Mouse (Mus musculus) layer of hippocampus, adult 8-10 months (tissue): ENCODE measurements around the gene Ulk3. TPM values are rescaled to one million over a fixed set of nuclear protein-coding genes. Genes with fewer than 3 reads are reported as not detected.

ENCODE experiments used
- DNase-seq, 2 experiments: peaks; one replicate each; pipeline ENCODE4 v3.0.0; 2022; ENCODE audit warnings: low spot score in 2 of 2
- total RNA-seq, 4 experiments: library from RNA; stranded (reverse); gene quantifications; 2 replicates each; pipeline ENCODE4 v1.2.4; 2022

Gene Ulk3
- 10 to 100 TPM; 29.9 to 40.1 (median 37.8) TPM for total RNA-seq

- peak; percentile 60 to 73 for DNase-seq
Observed at GRCm38 (mm10) chr9:57589224-57590126, at the start of gene Ulk3. TSS of gene Ulk3 (plus strand) at chr9:57589452.

GRCm38 (mm10) chr9:57539550-57539949 is 49.7 kb upstream of the Ulk3 start:
- no peak for DNase-seq

GRCm38 (mm10) chr9:57541312-57541711 is 47.9 kb upstream of the Ulk3 start:
- DNase-seq = no peak

GRCm38 (mm10) chr9:57543951-57544350 is 45.3 kb upstream of the Ulk3 start:
- no peak for DNase-seq

- DNase-seq = no peak
Observed at GRCm38 (mm10) chr9:57547287-57547686, 42.0 kb upstream of the Ulk3 start.

GRCm38 (mm10) chr9:57547869-57548268 is 41.4 kb upstream of the Ulk3 start:
- DNase-seq = no peak

GRCm38 (mm10) chr9:57549186-57549585 is 40.1 kb upstream of the Ulk3 start:
- DNase-seq = no peak

- no peak for DNase-seq
Observed at GRCm38 (mm10) chr9:57550126-57550862, 39.0 kb upstream of the Ulk3 start.

- peak in 1 of 2 experiments; percentile 66 for DNase-seq
Observed at GRCm38 (mm10) chr9:57552139-57552887, 36.9 kb upstream of the Ulk3 start, which contains the start of gene Mpi. TSS of gene Mpi (minus strand) at chr9:57552763.

GRCm38 (mm10) chr9:57553119-57553518 is 36.1 kb upstream of the Ulk3 start:
- no peak for DNase-seq

GRCm38 (mm10) chr9:57554753-57555152 is 34.5 kb upstream of the Ulk3 start:
- no peak for DNase-seq

- no peak for DNase-seq
Observed at GRCm38 (mm10) chr9:57557215-57557614, 32.0 kb upstream of the Ulk3 start.

- no peak for DNase-seq
Observed at GRCm38 (mm10) chr9:57558625-57559024, 30.6 kb upstream of the Ulk3 start.

- DNase-seq = no peak
Observed at GRCm38 (mm10) chr9:57559568-57559967, 29.7 kb upstream of the Ulk3 start.

GRCm38 (mm10) chr9:57560263-57560662 is 29.0 kb upstream of the Ulk3 start:
- no peak for DNase-seq

GRCm38 (mm10) chr9:57560861-57561710 is 28.2 kb upstream of the Ulk3 start, which contains the start of gene Scamp2:
TSS of gene Scamp2 (plus strand) at chr9:57560943.
- DNase-seq = peak; percentile 89 to 95

- DNase-seq = no peak
Observed at GRCm38 (mm10) chr9:57561711-57562099, 27.5 kb upstream of the Ulk3 start.

- DNase-seq = no peak
Observed at GRCm38 (mm10) chr9:57562896-57563372, 26.3 kb upstream of the Ulk3 start.

GRCm38 (mm10) chr9:57564609-57565008 is 24.6 kb upstream of the Ulk3 start:
- no peak for DNase-seq

- peak; percentile 38 to 64 for DNase-seq
Observed at GRCm38 (mm10) chr9:57565741-57566221, 23.5 kb upstream of the Ulk3 start.
